Mouse (Mus musculus) adrenal gland, postnatal 10 days (tissue): Measurements from ENCODE around the gene Slc1a1. TPM values are rescaled to one million over a fixed set of nuclear protein-coding genes. Genes with fewer than 3 reads are reported as not detected.
A peak's percentile ranks its signal among the peaks of the same experiment; 100 is the strongest.

Source experiments
- DNase-seq: peaks from one replicate; pipeline ENCODE4 v3.0.0; 2021; ENCODE audit warnings: mixed read lengths
- long read RNA-seq, 2 experiments: library from polyadenylated mRNA; stranded (forward); transcript quantifications; one replicate each; pipeline ENCODE4 v2.0.0; 2021
- total RNA-seq, 2 experiments: library from RNA; stranded (reverse); gene quantifications; 2 replicates each; pipeline ENCODE4 v1.2.3; 2021

Slc1a1 gene
- total RNA-seq, result under 1 TPM; 0.51 to 0.94 TPM
- long read RNA-seq, experiment 1, partial matches to known transcripts, result 0 of 1 reads
- long read RNA-seq, experiment 1, other reads (novel, unspliced or antisense), result 0 of 1 reads
- long read RNA-seq, experiment 2, partial matches to known transcripts, result 0 of 4 reads
- long read RNA-seq, experiment 2, other reads (novel, unspliced or antisense), result 0 of 4 reads

DNA sequence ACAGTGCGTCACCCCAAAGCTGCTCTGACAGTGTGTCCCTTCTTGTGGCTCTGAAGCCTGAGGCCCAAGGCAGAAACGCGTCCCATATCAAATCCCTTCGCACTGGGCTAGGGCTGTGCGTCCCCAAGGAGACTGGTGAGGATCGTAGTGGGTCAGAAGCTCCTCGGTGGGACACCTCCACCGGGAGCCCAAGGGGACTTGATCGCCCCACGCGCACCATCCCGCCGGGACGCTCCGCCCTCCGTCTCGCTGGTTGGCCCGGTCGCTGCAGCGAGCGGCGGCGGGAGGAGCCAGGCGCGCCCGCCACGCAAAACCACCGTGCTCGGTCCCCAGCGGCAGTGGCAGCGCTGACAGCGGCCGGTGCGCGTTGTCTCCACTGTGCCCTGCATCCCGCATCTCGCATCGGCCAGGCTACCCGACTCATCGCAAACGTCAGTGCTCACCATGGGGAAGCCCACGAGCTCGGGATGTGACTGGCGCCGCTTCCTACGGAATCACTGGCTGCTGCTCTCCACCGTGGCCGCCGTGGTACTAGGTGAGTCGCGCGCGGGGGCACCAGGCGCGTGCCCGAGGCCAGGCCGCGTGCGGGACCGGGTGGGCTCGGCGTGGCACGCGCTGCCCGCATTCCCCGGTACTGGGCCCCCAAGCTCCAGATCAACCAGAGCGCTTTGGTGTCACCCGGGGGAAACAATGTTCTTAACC, at the start of gene Slc1a1:
TSS of gene Slc1a1 (plus strand) at position 252 of the 702 bp plus-strand sequence.
- DNase-seq, result peak; percentile 68

- DNase-seq, result no peak
Measured at GRCm38 (mm10) chr19:28790196-28790595, 44.7 kb upstream of the Slc1a1 start.

DNA sequence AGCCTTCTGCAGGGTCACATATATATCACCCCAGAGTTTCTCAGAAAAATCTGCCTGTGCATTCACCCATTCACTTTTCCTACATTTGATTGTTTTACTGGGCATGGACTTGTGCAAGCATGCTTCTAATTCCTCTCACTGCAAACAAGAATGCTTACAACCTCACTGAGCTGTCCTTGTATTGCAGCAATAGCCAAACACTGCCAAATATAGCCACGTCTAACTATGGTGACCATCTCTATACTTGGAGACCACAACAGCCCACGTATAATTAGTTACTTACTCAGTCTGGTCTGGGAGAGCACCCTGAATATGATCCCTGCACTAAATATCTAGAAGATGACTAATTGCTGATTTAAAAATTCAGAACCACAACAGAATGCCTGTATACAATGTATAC, 41.5 kb upstream of the Slc1a1 start:
- no peak for DNase-seq

GRCm38 (mm10) chr19:28796146-28796848, 38.6 kb upstream of the Slc1a1 start:
- DNase-seq, result no peak

DNA sequence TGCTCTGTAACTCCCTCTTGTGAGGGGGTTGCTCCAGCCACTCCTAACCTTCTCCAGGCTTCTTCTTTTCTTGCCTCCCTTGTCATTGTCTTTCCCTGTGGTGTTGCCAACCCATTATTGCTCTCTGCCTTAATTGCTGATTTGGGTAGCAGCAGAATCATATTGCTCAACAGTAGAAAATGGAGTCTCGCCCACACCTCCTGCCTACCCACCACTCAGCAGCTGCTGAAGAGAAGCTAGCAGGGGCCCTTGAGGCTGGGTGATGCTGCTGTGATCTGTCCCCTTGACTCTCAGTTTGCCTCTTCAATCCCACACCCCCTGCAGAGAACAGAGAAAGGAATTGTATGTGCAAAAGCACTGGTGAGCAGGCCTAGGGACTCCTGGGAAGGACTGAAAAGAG, 37.9 kb upstream of the Slc1a1 start:
- DNase-seq, result no peak

GRCm38 (mm10) chr19:28797611-28798010, 37.2 kb upstream of the Slc1a1 start:
- no peak for DNase-seq

DNA sequence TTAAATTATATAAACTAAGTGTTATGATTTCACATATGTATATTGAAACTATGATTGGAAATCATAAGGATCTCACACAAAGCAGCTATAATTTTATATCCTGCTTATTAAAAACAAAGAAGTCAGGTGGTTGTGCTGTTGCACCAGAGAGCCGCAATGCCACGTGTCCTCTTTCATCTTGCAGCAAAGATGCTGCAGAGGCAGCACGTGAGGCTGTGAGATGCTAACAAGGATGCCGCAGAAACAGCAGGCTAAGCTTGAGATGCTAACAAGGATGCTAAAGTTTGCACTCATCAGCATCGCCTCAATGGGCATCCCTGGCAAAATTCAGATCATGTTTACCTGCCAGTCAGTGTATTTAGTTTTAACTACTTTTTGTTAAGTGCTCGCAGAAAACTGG, 34.4 kb upstream of the Slc1a1 start:
- DNase-seq, result no peak

DNA sequence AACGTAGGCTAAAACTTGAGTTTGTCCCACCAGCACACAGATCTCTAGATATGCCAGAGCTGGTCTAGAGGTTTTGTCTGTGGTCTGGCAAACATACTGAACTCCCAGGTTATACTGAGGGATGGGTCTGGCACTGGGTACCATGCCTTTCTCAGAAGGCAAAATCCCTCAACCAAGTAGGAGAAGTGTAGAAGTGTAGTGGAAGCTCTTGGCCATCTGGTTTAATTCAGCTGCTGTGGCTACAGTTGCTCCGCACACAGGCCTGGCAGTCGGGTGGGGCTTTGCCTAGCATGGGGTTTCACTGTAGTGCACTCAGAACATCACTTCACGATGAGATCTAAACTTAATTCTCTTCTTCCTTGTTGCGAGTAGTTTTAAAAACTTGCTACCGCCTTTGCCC, 28.6 kb upstream of the Slc1a1 start:
- DNase-seq, result no peak

DNA sequence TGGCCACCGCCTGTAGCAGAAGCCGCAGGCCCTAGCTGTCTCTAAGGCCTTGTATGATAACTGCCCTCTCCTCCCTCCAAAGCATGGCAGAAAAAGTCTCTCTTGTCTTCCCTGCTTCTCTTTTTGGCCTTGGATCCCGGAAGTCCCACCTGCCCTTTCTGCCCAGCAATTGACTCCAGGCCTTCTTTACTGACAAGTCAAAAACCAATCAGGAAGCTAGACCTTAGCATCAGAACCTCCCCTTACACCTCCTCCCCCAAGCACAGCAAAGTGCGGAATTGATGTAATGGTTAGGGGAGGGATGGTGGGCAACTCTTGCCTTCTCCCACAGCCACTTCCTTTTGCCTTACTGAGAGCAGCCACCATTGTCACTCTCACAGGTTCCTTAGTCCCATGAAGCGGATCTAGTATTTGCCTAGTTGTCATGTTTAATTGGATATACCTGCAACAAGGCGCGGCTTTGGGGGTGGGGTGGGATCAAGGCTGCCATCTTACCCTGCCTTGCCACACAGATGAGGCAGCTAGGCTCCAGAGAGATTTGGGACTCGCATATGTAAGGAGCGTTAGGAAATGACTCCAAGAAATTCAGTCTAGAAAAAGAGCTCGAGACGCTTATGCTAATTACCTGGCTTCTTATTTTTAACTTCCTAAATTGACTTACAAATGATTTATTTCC, 27.9 kb upstream of the Slc1a1 start:
- DNase-seq, result no peak

GRCm38 (mm10) chr19:28807497-28807871, 27.4 kb upstream of the Slc1a1 start:
- no peak for DNase-seq

DNA sequence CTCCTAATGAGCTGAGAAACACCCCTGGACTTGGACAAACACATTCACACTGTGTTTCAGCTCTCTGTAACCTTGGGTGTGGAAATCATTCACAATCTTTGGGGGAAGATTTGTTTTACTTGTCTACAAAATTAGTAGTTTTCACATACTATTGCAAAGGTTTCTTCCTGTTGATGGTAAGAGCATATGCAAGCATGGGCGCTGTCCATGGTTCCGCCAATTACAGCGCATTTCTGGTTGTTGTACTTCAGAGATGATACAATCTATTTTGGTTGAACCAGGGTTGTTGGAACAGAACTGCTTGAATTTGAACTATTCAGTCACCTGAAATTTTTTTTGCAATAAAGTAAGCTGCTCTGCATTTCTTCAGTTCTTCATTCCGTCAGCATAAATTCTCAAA, 16.6 kb upstream of the Slc1a1 start:
- DNase-seq, result peak; percentile 30

- no peak for DNase-seq
Measured at GRCm38 (mm10) chr19:28827697-28828328, 7.0 kb upstream of the Slc1a1 start.

GRCm38 (mm10) chr19:28831324-28831723, 3.5 kb upstream of the Slc1a1 start:
- no peak for DNase-seq

- DNase-seq, result no peak
Measured at GRCm38 (mm10) chr19:28832605-28833004, 2.2 kb upstream of the Slc1a1 start.

DNA sequence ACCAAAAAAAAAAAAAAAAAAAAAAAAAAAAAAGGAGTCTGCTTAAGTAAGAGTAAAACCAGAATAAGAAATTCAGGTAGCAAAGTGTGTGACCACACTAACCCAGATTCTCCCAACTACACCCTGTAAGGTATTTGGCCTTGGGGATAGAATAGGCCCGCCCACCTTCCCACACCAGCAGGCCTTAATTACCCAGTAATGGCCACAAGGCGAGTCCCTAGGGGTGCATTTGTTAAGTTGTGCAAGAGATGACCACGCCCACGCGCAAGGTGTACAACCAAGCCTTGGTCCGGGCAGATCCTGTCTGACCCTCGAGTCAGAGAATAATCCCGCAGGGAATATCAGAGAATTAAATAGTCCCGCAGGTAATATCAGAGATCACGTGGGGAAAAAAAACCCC, 461 bp upstream of the Slc1a1 start:
- DNase-seq, result peak; percentile 26

DNA sequence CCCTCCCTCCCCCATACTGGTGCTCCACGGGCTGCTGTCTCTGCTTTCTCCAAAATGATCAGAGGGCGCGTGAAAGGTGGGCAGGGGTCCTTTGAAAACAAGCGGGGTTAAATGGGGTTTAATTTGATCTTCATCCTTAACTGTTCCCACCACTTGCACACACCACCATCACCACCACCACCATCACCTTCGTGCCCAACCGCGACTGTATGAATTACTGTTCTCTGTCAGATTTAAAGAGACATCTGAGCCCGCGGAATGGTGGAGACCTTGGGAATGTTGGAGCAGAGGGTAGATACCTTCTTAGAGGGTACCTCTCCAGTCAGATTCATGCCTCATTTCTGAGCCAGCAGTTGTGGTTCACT, 633 bp downstream of the Slc1a1 start:
- DNase-seq, result no peak

GRCm38 (mm10) chr19:28836116-28836515, 1.3 kb downstream of the Slc1a1 start:
- no peak for DNase-seq

DNA sequence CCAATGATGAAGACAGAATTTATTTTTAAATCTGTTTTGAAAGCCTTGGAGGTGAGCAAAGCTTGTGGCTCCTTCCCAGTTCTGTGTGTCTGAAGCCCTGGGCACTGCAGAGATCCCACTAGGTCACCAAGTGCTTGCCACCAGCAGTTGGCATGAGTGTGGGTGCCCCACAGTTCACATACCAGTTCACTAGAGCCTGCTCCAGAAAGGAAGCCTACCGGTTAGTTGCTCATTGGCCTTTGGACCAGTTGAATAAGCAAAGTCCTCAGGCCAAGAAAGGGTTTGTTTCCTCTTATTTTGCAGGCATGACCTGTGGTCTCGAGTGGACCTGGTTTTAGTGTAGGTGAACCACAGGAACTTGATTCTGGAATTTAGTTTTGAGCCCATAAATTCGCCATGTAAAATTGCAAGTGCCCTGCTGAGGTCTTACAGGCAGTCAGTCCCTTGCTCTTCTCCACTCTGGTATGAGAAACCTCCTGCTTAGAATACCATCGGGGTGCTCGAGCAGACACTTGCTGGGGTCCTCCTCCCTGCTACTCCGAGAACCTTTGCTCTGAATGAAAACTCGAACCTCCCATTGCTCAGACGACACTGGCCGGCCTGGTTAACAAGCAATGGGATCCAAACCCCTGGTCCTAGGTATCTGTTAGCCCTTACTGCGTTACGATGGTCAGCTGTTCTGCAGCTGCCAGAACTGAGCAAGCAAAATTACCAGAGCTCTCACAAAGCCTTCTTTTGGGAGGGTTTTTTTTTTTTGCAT, 2.0 kb downstream of the Slc1a1 start:
- DNase-seq, result no peak

- no peak for DNase-seq
Measured at GRCm38 (mm10) chr19:28838796-28839195, 3.9 kb downstream of the Slc1a1 start.

- DNase-seq, result peak; percentile 47
Measured at GRCm38 (mm10) chr19:28844946-28845710, 10.3 kb downstream of the Slc1a1 start.

DNA sequence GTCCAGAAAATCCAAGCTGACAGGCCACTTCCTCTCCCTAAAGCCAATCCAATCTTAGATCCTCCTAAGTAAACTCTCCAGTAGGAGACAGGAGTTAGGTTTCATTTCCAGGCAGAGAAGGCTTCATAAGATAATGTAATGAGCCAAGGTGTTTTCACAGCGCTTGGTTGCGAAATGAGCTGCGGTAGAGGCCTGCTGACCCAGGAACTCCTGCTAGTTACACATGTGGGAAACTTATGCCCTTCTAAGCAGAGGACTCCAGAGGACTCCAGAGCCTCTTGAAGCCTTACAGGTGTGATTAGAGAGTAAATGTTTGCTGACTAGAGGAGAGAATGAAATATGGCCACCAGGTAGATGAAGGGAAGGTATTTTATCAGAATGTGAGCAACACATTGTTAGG, 15.7 kb downstream of the Slc1a1 start:
- no peak for DNase-seq
